Mouse (Mus musculus): ENCODE results near the gene Fzd2. TPM values are rescaled to one million over a fixed set of nuclear protein-coding genes. Genes with fewer than 3 reads are reported as not detected.

Gene Fzd2
- polyA plus RNA-seq, 1 experiment from 2014 or later, result 15.4 TPM

- no peak overlapping the region for H3K4me2 ChIP-seq (ENCODE audit: low read depth, low read length)
- H3K27me3 ChIP-seq (ENCODE audit: control insufficient read depth, insufficient read depth, low read length), result no peaks in the 10 kb centered on the region
- no peaks in the 10 kb centered on the region for H3K36me3 ChIP-seq (ENCODE audit: control insufficient read depth, insufficient read depth, low read length)
- no peaks in the 10 kb centered on the region for H3K4me1 ChIP-seq (ENCODE audit: control insufficient read depth, insufficient read depth, low read length)
- no peaks in the 10 kb centered on the region for H3K9me3 ChIP-seq (replicated peaks; ENCODE audit: control insufficient read depth, low read length)
- no peak overlapping the region for H3K9ac ChIP-seq (ENCODE audit: low read length)
- no peak overlapping the region for H3K4me3 ChIP-seq (replicated peaks; ENCODE audit: low read length)
- no peak overlapping the region for H3K27ac ChIP-seq (ENCODE audit: low read length)
- 89% methylated on average over 6 of the region's 6 CpGs for WGBS
- no peak for ATAC-seq (ENCODE audit: insufficient read depth, low FRiP score)
Measured at GRCm38 (mm10) chr11:102567157-102567556, 37.0 kb upstream of the Fzd2 start.

GRCm38 (mm10) chr11:102567723-102568122, 36.5 kb upstream of the Fzd2 start:
- WGBS, result 93% methylated on average over 15 of the region's 15 CpGs
- H3K9me3 ChIP-seq (replicated peaks; ENCODE audit: control insufficient read depth, low read length), result no peaks in the 10 kb centered on the region
- H3K4me2 ChIP-seq (ENCODE audit: low read depth, low read length), result no peak overlapping the region
- no peak for ATAC-seq (ENCODE audit: insufficient read depth, low FRiP score)
- H3K27ac ChIP-seq (ENCODE audit: low read length), result no peak overlapping the region
- no peak overlapping the region for H3K4me3 ChIP-seq (replicated peaks; ENCODE audit: low read length)
- no peaks in the 10 kb centered on the region for H3K4me1 ChIP-seq (ENCODE audit: control insufficient read depth, insufficient read depth, low read length)
- H3K36me3 ChIP-seq (ENCODE audit: control insufficient read depth, insufficient read depth, low read length), result no peaks in the 10 kb centered on the region
- no peaks in the 10 kb centered on the region for H3K27me3 ChIP-seq (ENCODE audit: control insufficient read depth, insufficient read depth, low read length)
- no peak overlapping the region for H3K9ac ChIP-seq (ENCODE audit: low read length)

- Histone ChIP-seq H3K9ac (ENCODE audit: low read length) (no peak overlapping the region), H3K27ac (ENCODE audit: low read length) (no peak overlapping the region), H3K9me3 (replicated peaks; ENCODE audit: control insufficient read depth, low read length) (no peaks in the 10 kb centered on the region), H3K4me1 (ENCODE audit: control insufficient read depth, insufficient read depth, low read length) (no peaks in the 10 kb centered on the region), H3K4me3 (replicated peaks; ENCODE audit: low read length) (no peak overlapping the region), H3K4me2 (ENCODE audit: low read depth, low read length) (no peak overlapping the region), H3K27me3 (ENCODE audit: control insufficient read depth, insufficient read depth, low read length) (no peaks in the 10 kb centered on the region), H3K36me3 (ENCODE audit: control insufficient read depth, insufficient read depth, low read length) (no peaks in the 10 kb centered on the region)
- WGBS, result 75% methylated on average over 12 of the region's 12 CpGs
- ATAC-seq (ENCODE audit: insufficient read depth, low FRiP score), result no peak
Measured at GRCm38 (mm10) chr11:102568191-102568590, 36.0 kb upstream of the Fzd2 start.

- H3K4me3 ChIP-seq (replicated peaks; ENCODE audit: low read length), result no peak overlapping the region
- no peaks in the 10 kb centered on the region for H3K36me3 ChIP-seq (ENCODE audit: control insufficient read depth, insufficient read depth, low read length)
- ATAC-seq (ENCODE audit: insufficient read depth, low FRiP score), result no peak
- no peak overlapping the region for H3K9ac ChIP-seq (ENCODE audit: low read length)
- no peak overlapping the region for H3K27ac ChIP-seq (ENCODE audit: low read length)
- H3K9me3 ChIP-seq (replicated peaks; ENCODE audit: control insufficient read depth, low read length), result no peaks in the 10 kb centered on the region
- 67% methylated on average over 7 of the region's 7 CpGs for WGBS
- no peaks in the 10 kb centered on the region for H3K4me1 ChIP-seq (ENCODE audit: control insufficient read depth, insufficient read depth, low read length)
- no peaks in the 10 kb centered on the region for H3K27me3 ChIP-seq (ENCODE audit: control insufficient read depth, insufficient read depth, low read length)
- H3K4me2 ChIP-seq (ENCODE audit: low read depth, low read length), result no peak overlapping the region
Measured at GRCm38 (mm10) chr11:102568756-102569377, 35.3 kb upstream of the Fzd2 start.

- Histone ChIP-seq H3K4me1 (ENCODE audit: control insufficient read depth, insufficient read depth, low read length) (no peaks in the 10 kb centered on the region), H3K9ac (ENCODE audit: low read length) (peak overlapping the region; percentile 75), H3K36me3 (ENCODE audit: control insufficient read depth, insufficient read depth, low read length) (no peaks in the 10 kb centered on the region), H3K4me3 (replicated peaks; ENCODE audit: low read length) (peak overlapping the region; percentile 53), H3K27ac (ENCODE audit: low read length) (peak overlapping the region; percentile 56; the same call in 1 of the 2 replicates), H3K27me3 (ENCODE audit: control insufficient read depth, insufficient read depth, low read length) (no peaks in the 10 kb centered on the region), H3K4me2 (ENCODE audit: low read depth, low read length) (peak overlapping the region; percentile 80), H3K9me3 (replicated peaks; ENCODE audit: control insufficient read depth, low read length) (no peaks in the 10 kb centered on the region)
- ATAC-seq (ENCODE audit: insufficient read depth, low FRiP score), result peak; percentile 67; the same call in 1 of the 2 replicates
- WGBS, result 13% methylated on average over 18 of the region's 18 CpGs
Measured at GRCm38 (mm10) chr11:102572866-102573663, 31.1 kb upstream of the Fzd2 start.

GRCm38 (mm10) chr11:102575034-102575433, 29.2 kb upstream of the Fzd2 start:
- H3K36me3 ChIP-seq (ENCODE audit: control insufficient read depth, insufficient read depth, low read length), result no peaks in the 10 kb centered on the region
- 76% methylated on average over 1 of the region's 1 CpGs for WGBS
- H3K9ac ChIP-seq (ENCODE audit: low read length), result no peak overlapping the region
- H3K4me1 ChIP-seq (ENCODE audit: control insufficient read depth, insufficient read depth, low read length), result peaks cover 7% of the 10 kb centered on the region
- no peak for ATAC-seq (ENCODE audit: insufficient read depth, low FRiP score)
- H3K4me3 ChIP-seq (replicated peaks; ENCODE audit: low read length), result no peak overlapping the region
- no peaks in the 10 kb centered on the region for H3K27me3 ChIP-seq (ENCODE audit: control insufficient read depth, insufficient read depth, low read length)
- no peaks in the 10 kb centered on the region for H3K9me3 ChIP-seq (replicated peaks; ENCODE audit: control insufficient read depth, low read length)
- H3K4me2 ChIP-seq (ENCODE audit: low read depth, low read length), result no peak overlapping the region
- no peak overlapping the region for H3K27ac ChIP-seq (ENCODE audit: low read length)

GRCm38 (mm10) chr11:102576050-102576754, 28.0 kb upstream of the Fzd2 start:
- no peak overlapping the region for H3K27ac ChIP-seq (ENCODE audit: low read length)
- H3K4me3 ChIP-seq (replicated peaks; ENCODE audit: low read length), result no peak overlapping the region
- H3K9ac ChIP-seq (ENCODE audit: low read length), result no peak overlapping the region
- WGBS, result 48% methylated on average over 13 of the region's 13 CpGs
- H3K36me3 ChIP-seq (ENCODE audit: control insufficient read depth, insufficient read depth, low read length), result no peaks in the 10 kb centered on the region
- no peaks in the 10 kb centered on the region for H3K9me3 ChIP-seq (replicated peaks; ENCODE audit: control insufficient read depth, low read length)
- no peak for ATAC-seq (ENCODE audit: insufficient read depth, low FRiP score)
- H3K4me1 ChIP-seq (ENCODE audit: control insufficient read depth, insufficient read depth, low read length), result peaks cover 15% of the 10 kb centered on the region
- no peak overlapping the region for H3K4me2 ChIP-seq (ENCODE audit: low read depth, low read length)
- H3K27me3 ChIP-seq (ENCODE audit: control insufficient read depth, insufficient read depth, low read length), result no peaks in the 10 kb centered on the region

- Histone ChIP-seq H3K4me3 (replicated peaks; ENCODE audit: low read length) (peak overlapping the region; percentile 34), H3K9ac (ENCODE audit: low read length) (peak overlapping the region; percentile 79), H3K4me1 (ENCODE audit: control insufficient read depth, insufficient read depth, low read length) (peaks cover 28% of the 10 kb centered on the region), H3K27me3 (ENCODE audit: control insufficient read depth, insufficient read depth, low read length) (no peaks in the 10 kb centered on the region), H3K36me3 (ENCODE audit: control insufficient read depth, insufficient read depth, low read length) (no peaks in the 10 kb centered on the region), H3K9me3 (replicated peaks; ENCODE audit: control insufficient read depth, low read length) (no peaks in the 10 kb centered on the region), H3K4me2 (ENCODE audit: low read depth, low read length) (peak overlapping the region; percentile 55), H3K27ac (ENCODE audit: low read length) (peak overlapping the region; percentile 97)
- 8% methylated on average over 27 of the region's 27 CpGs for WGBS
- ATAC-seq (ENCODE audit: insufficient read depth, low FRiP score), result peak; percentile 61
Measured at GRCm38 (mm10) chr11:102578341-102579118, 25.7 kb upstream of the Fzd2 start.

Data from stomach, embryonic 16.5 days (tissue).